Mouse (Mus musculus): ENCODE data around the gene Myo1d.

Myo1d gene

DNA sequence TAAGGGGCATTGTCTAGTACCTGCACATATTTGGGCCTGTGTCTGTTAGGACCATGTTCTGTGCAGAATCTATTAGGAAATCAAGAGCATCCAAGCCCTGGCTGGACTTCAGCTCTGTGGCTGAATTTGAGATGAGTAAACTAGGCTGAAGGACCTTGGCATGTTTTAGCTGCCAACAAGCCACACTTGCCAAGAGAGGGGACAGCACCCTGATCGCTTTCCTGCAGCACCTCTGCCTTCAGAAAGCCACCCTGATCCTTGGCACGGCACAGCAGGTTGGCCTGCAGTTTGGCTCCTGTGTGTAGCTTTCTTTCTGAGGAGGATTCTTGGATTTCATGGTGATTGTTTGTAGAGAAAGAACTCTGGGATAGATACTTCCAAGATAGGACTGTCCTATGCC lies 1.7 kb upstream of the Myo1d start:
- DNase-seq (ENCODE audit: low spot score in 2 of 2), result no peak

DNA sequence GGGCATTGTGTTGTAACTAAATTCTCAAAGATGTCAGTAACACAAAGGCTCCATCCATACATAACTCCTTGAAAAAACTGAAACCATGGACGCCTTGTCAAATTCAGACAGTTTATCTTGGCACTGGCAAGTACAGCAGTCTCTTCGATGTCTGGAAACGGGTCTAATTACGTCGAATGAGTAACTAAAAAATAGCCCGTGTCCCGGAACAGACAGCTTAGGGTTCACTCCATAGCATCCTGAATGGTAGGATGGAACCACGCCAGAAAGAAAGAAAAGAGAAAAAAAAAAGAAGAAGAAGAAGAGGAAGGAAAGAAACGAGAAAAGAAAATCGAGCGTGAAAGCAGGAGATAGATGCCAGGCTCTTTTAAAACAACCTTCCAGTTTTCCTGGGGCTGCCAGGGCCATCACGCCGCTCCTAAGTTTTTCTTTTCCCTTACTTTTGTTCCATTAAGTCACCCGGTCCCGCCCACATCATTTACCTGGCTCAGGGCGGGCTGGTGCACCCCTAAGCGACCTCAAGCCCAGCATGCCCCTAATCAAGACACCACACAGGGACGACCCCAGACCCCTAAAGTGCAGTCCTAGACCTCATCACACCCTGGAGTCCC lies 804 bp downstream of the Myo1d start:
- DNase-seq (ENCODE audit: low spot score in 2 of 2), result no peak

DNA sequence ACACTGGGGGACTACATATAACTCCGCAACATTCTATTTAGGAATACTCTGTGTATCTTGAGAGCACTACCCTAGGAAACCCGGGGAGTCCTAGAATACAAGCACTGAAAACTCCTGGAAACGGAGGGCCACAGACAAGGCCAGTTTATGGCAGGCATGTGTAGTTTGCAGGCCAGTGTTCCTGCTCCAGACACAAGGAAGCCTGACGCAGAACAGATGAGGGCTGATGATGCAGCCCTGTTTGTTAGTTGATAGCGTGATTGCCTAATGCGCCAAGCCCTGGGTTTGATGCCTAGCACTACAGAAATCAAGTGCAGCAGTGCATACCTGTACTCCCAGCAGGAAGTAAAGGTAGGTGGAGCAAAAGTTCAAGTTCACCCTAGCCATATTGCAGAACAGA lies 1.7 kb downstream of the Myo1d start:
- DNase-seq (ENCODE audit: low spot score in 2 of 2), result no peak

DNA sequence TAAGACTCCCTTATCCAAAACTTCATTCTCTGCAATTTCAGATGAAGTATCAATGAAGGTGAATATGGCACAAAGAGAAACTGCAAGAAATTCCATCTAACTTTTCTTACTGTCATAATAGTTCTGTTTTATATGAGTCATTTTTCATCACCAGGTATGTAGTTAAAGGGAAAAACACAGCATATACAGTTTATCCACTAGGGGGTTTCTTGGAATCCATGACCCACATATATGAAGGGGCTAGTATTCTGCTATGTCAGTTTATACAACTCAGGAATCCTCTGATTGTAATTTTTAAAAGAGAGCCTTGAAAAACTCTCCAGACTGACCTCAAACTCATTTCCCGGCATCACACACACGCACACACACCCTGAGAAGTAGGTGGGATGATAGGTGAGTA lies 2.1 kb downstream of the Myo1d start:
- no peak for DNase-seq (ENCODE audit: low spot score in 2 of 2)

DNA sequence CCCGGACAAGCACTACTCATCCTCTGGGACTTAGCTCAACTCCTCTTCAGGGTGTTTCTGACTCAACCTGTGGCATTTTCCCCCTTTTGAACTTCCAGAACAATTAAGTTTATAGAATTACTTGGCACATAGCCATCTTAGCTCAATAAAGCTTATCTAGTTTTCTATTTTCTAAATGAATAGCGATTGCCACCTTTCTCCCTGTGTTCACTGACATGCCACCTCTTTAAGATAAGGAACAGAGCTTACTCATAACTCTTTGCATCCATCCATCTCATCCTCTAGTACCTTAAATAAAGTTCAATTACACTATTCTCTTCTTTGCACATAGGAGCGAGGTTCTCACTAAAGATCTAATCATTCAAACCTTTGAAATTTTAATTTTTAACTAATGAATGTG lies 4.3 kb downstream of the Myo1d start:
- DNase-seq (ENCODE audit: low spot score in 2 of 2), result no peak

DNA sequence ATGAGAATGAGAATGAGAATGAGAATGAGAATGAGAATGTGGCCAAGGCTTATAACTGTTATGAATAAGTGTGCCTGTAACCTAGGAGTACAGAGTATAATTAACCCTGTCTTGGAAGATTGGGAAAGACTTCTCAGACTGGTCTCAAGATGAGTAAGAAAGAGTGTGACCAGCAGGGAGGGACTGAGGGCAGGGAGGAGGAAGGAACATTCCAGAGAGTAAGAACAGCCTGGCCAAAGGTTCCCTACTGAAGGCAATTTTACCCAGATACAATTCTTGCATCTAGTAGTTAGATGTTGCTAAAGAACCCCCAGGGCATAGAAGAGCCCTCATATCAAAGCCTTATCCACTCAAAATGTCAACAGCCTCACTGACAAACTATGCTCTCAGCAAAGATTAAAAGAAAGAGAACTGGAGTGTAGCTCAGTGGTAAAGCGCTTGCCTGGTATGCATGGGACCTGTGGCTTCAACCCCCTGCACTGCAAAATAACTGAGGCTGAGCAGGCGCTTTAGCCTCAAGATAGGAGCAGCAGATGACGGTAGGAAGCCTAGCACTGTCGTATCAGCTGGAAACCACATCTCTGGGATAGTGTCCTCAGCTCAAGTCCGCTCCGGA lies 7.1 kb downstream of the Myo1d start:
- no peak for DNase-seq (ENCODE audit: low spot score in 2 of 2)

DNA sequence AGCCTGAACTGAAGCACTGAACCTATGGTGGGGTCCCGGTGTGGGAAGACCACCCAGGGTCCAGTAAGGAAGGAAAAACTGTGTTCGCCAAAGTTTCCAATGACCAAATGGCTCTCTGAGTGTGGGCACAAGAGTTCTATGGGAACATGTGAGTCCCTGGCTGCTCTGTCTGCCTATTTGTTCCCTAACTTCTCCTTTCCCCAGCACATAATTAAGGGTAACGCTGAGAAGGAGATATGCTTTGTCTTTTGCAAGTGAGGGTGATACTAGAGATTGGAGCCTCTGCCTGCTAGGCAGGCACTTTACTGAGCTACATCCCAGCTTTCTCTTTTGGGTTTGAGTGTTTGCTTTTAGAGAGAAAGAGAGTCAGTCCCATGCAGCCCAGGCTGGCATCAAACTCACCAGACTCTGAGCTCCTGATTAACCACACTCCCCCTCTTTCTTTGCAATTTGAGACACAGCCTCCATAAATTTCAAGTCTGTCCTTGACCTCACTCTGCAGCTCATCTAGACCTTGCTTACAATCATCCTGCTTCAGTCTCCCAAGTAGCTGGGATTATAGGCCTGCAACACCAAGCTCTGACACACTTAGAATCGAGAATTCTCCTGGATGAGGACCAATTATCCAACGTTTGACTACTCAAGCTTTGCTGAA lies 8.1 kb downstream of the Myo1d start:
- no peak for DNase-seq (ENCODE audit: low spot score in 2 of 2)

DNA sequence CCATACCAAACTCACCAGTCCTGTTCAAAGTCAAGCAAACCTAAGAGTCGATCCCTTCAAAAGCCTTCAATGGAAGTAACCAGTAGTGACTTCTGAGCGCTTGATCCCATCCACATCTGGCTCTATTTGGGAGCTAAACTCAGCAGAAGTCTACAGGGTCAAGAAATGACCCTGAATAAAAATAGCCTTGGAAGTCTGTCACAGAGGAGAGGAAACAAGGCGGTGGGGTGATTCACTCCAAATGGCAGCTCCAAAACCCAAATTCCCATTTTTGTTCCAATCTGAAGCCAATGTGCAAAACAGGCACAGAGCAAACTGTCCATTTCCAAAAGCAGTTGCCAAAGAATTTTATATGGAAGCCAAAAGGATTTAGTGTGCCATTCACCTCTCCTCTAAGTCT lies 8.6 kb downstream of the Myo1d start:
- DNase-seq (ENCODE audit: low spot score in 2 of 2), result no peak

DNA sequence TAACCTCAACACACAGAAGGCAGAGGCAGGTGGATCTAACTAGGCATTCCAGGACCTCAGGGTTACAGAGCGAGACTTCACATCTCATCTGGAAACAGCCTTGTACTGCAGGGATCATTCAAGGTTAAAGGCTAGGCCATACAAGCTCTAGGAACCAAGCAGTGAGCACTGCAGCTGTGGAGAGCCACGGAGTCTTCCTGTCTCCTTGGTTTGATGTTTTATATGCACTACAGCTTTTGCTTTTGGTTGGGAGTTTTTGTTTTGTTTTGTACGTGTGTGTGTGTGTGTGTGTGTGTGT lies 12.6 kb downstream of the Myo1d start:
- DNase-seq (ENCODE audit: low spot score in 2 of 2), result no peak

DNA sequence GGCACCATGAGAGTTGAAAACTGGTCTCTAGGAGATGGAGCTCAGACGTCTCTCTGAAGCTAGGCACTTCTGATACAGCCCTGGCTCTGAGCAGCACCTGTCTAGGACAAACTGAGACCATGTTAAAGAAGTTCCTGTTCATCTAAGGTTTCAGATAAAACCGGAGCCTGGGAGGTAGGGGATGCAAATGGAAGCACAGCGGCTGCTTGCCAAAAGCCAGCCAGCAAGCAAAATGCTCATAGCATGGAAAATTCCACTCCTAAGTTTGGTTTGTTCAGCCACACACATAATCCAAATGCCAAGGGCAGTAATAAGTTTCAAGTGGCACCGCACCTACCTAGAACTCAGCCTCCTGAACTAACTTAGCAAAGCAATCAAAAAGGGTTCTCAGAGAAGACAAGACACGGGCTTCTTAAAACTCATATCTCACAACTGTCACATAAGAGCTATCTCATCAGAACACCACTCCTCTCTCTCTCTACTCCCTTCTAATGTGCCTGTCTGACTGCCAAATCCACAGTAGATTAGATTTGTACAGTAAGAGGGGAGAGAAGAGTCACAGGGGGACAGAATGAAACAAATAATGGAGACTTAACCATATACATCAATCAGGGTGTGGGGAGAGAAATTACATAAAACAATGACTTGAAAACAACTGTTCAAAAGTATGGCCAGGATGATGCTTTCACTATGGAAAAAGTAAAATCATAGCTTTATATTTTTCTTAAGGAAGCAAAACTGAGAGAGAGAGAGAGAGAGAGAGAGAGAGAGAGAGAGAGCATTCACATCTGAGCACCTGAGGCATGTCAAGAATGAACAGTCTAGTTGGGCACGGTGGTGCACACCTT lies 13.1 kb downstream of the Myo1d start:
- DNase-seq (ENCODE audit: low spot score in 2 of 2), result no peak

DNA sequence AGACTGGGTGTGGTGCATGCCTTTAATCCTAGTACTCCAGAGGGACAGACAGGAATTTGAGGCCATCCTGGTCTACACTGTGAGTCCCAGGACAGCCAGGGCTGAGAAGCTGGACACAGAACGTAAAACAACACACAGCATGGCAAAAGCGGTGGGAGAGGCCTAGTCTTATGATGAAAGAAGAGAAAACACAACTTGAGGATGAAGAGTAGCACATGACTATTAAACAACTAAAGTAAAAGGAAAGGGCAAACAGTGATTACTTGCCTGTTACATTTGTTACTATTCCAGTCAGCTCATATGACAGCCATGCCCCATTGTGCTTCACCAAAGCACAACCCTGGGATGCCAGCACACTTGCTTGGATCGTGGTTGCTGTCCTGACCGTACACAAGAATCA lies 13.8 kb downstream of the Myo1d start:
- DNase-seq (ENCODE audit: low spot score in 2 of 2), result no peak

DNA sequence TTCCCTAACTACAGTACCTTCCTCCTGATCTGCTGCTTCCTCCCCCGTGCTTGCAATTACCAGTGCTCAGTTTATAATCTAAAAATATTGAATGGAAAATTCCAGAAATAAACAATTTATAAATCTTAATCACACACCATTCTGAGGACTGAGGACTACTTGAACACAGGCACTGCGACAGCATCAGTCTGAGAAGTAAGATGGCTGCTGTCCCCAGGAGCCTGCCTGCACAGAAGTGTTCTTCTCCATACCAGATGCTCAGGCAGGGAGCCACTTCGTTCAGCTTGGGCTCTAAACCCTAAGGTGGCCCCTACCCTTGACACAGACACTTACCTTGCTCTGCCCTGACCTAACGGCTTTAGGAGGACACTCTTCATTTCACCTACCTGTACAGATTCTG lies 17.8 kb downstream of the Myo1d start:
- no peak for DNase-seq (ENCODE audit: low spot score in 2 of 2)

DNA sequence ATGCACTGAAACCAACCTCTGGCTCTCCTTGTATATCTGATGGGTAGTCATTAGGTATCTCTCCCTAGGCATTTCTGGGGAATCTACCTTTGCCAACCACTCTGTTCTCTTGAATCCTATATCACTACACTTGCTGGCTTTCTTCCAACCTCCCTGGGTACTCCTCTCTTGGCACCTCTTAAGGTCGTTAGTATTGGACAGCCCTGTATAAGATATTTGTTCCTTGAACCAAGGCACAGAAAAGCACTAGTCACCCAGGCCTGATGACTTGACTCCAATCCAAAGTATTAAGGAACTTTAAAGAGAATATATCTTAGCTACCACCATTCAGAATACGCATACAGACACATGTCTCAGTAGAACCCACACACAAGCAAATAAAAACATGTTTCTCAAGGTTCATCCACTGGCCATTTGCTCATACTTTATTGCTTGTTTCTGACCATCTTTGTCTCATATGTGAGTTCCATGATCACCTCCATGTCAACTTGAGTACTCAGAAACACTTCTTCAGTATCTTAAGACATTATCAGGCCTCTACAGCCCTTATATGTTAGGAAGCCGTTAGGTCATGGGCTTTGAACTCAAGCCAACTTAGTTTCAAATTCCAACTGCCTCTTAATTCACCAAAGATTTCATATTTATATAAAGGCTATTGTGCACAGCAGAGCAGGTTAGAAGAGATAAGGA lies 18.4 kb downstream of the Myo1d start:
- no peak for DNase-seq (ENCODE audit: low spot score in 2 of 2)

DNA sequence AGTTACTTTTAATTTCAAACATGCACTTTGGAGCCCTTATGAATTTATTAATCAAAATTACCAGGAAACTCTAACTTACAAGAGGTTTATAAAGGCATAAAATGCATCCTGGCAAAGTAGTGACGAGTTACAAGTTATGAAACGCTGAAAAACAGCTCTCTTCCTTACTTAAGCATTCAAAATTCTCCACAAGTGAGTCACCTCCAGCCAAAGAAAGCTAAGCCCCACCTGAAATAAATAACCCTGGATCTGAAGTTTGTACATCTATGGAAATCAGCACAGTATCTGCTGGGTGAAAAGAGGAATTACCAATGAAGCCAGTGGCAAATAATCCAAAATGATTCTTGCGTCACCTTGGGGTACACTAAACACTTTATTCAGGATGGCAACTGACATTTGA lies 20.8 kb downstream of the Myo1d start:
- DNase-seq (ENCODE audit: low spot score in 2 of 2), result no peak

DNA sequence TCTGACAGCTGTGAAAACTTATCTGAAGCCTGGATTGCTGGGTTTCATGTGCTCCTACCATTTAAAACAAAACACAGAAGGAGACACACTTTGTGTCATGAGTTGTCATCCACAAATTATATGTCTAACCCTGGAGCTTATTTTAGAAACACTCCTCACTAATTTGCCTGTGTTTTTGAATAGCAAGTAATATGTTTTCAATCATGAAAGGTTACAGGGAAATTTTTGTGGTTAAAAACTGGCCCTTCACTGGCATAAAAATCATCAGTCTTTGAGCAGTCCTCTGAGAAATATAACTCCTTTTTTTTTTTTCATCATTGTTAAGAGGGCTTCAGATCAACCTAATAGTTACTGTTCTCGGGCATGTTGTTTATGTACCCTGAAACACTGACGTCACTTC lies 25.6 kb downstream of the Myo1d start:
- no peak for DNase-seq (ENCODE audit: low spot score in 2 of 2)

DNA sequence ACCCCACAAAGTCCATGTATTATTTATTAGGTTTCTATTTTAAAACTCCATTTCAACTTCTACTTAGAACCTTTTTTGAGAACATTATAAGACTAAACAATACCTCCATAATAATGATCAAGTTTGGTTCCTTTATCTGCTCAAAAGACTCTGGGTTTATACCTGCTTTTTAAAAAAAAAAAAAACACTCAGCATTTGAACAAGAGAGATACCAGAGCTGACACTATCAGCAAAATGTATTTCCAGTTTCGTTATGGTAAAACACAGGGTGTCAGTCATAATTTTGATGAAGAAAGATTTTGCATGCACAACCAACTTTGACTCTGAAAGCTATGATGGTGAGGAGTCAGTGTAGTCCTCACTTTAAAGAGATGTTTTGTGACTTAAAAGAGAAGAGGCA lies 28.7 kb downstream of the Myo1d start:
- DNase-seq (ENCODE audit: low spot score in 2 of 2), result no peak

DNA sequence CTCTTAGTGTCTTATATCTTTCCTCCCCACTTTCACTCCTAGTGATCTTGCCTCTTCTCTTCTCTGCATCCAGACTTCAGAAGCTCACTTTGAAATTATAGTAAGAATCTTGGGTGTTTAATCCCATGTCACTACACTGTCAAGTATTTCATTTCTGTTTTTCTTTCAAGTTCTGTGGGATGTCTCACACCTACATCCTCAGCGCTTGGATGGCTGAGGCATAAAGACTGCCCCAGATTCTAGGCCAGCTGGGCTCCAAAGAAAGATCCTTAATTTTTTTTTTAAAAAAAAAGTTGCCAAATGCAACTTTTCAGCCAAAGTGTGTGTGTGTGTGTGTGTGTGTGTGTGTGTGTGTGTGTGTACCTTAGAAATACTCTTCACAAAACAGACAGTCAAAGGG lies 30.6 kb downstream of the Myo1d start:
- DNase-seq (ENCODE audit: low spot score in 2 of 2), result no peak

DNA sequence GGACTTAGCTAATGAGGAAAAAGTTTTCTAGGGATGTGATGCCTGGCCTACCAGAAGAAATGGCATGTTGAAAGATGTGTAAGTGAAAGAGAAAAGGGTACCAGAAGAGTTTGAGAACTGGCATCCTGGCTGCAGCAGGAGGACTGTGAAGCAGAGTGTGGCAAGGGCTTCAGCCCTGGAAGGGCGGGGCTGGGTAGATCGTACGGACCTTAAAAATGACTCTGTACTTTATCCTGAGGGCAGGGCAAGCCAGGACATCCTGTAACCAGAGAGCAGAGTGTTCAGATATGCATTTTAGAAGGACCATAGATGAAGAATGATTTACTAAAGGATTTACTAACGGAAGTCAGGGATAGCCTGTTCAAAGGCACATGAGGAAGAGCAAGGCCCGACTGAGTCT lies 34.4 kb downstream of the Myo1d start:
- DNase-seq (ENCODE audit: low spot score in 2 of 2), result no peak

DNA sequence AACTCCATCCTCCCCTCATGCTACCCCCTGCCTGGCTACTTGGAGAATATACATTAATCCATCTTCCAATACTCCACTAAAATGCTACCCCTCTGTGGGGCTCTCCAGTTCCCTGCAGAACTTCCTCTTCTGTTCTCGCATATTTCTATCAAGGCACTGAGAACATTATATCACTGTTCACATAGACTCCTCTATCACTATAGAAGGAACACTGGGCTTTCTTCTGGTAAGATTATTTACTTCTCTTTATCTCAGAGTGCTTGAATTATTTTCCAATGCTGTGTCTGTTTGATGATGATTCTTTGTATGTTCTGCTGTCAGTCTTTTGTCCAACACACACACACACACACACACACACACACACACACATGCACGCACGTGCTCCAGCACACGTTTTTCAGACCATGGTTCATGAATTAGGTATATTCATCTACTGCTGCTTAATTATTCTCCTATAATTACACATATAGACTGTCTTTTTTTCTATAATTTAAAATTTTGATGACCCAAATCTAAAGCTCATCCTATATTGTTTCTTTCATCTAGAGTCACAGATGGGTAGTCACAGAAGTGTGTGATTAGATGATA lies 35.9 kb downstream of the Myo1d start:
- no peak for DNase-seq (ENCODE audit: low spot score in 2 of 2)

DNA sequence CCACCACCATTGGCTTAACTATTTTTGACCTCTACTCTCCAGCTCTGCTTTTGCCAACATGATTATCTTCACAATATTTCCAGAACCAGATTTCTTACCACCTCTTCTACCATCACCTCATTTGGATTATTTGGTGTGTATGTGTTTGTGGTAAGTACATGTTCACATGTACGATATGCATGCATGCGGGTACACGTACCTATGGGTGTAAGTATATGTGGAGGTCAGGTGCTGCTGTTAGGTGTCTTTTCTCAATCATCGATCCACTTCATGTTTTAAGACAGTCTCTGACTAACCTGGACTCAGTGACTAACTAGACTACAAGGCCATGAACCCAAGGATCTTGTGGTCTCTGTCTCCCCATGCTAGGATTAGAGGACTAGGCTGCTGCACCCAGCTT lies 37.4 kb downstream of the Myo1d start:
- DNase-seq (ENCODE audit: low spot score in 2 of 2), result no peak

DNA sequence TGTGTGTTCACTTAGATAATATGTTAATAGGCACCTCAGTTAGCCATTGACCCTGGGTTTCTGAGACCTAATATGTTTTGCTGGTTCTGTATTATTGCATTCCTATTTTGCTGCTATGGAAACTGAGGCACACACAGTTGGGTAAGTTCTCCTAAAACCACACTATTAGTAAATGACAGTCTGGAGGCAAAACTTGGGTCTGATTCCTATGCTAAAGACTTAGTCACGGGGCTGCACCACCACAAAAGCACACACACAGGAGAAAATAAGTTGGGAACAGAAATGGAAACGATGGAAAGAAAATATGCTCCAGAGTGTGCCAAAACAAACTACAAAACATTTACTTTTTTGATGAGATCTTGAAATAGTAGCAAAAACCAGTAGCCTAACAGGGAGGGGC lies 45.1 kb downstream of the Myo1d start:
- DNase-seq (ENCODE audit: low spot score in 2 of 2), result no peak

DNA sequence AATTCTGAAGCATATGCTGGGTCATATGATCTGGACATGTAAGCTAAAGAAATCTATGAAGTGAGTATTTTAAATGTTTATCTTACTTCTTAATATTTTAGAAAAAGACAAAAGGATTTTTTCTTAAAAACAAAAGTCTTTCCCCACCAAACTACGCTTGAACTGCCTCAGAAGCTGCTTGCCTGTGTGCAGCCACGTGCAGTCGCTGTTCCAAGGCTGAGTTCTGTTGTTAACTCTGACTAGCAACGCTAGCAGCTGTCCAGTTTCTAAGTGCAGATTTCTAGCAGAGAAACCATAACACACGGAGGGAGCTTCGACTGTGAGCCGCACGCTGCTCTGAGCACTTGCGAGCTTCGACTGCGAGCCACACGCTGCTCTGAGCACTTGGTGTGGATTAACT lies 55.1 kb downstream of the Myo1d start:
- DNase-seq (ENCODE audit: low spot score in 2 of 2), result no peak
